In the genomic region with DNA sequence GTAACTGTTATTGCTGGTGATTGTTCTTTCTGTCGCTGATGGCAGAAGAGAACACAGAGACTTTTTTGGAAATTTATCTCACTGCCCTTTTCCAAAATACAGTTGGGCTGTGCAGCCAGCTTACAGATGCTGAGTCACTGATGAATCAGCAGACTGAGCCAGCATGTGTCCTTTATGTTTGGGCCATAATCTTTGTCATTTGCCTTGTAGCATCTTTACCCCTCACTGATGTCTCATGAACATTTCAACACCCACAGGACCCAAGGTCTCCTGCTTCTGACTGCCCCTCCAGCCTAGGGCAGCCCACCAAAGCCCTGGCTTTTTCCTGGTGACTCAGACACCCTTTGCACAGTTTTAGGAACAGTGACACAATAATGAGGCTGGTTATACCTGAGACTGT, we compare ENCODE assay signal across 23 mouse cellular contexts.
DNase-seq lines count a peak whose midpoint lies in the region; ATAC-seq and TF ChIP-seq lines count a peak whose summit lies in the region.
"Had no signal": no experiment of that assay in that cellular context is flagged by ENCODE, and none has a peak within 500 bp of the region (broad histone marks: within the 10 kb centered on the region; RNA-seq: fewer than 3 reads in every experiment).

No protein-coding gene starts in this region.

- no peaks in the 10 kb centered on the region for H3K36me3 ChIP-seq in ES-E14 (ENCODE audit: control insufficient read depth, insufficient read depth, low read length, poor library complexity, severe bottlenecking)
- H3K36me3 ChIP-seq: embryonic facial prominence, embryonic 15.5 days; forebrain, embryonic 10.5 days; hindbrain, embryonic 10.5 days; limb, embryonic 10.5 days had no signal

- no peaks in the 10 kb centered on the region for H3K4me1 ChIP-seq in ES-E14 (ENCODE audit: control insufficient read depth in 2 of 2, insufficient read depth in 2 of 2, low read length in 2 of 2, poor library complexity in 1 of 2)
- peaks cover 14% of the 10 kb centered on the region for H3K4me1 ChIP-seq in embryonic fibroblast, embryonic 13.5 days (ENCODE audit: control insufficient read depth, insufficient read depth, low read length)
- H3K4me1 ChIP-seq: forebrain, embryonic 10.5 days; limb, embryonic 10.5 days had no signal

- no peak for TF ChIP-seq CTCF in layer of hippocampus, adult 2 months (conservative IDR thresholded peaks at IDR 0.05)
- TF ChIP-seq CTCF in embryonic fibroblast, embryonic 13.5 days (IDR thresholded peaks at IDR 0.05; ENCODE audit: borderline replicate concordance, insufficient read depth, low read length): no peak

- ATAC-seq in monocyte, adult 5-6 weeks (replicated peaks; ENCODE audit: insufficient number of reproducible peaks, low FRiP score, low TSS enrichment, poor library complexity, severe bottlenecking): no peak

- H3K4me3 ChIP-seq in layer of hippocampus, adult 2 months: no peak overlapping the region
- no peak overlapping the region for H3K4me3 ChIP-seq in ES-E14 (ENCODE audit: insufficient read depth in 1 of 2, low read depth in 1 of 2, low read length in 2 of 2, poor library complexity in 1 of 2, severe bottlenecking in 1 of 2)
- no peak overlapping the region for H3K4me3 ChIP-seq in embryonic fibroblast, embryonic 13.5 days (ENCODE audit: insufficient read depth, low read length)
- H3K4me3 ChIP-seq: embryonic facial prominence, embryonic 15.5 days; forebrain, embryonic 10.5 days; heart, adult 2 months; hindbrain, embryonic 10.5 days; limb, embryonic 10.5 days had no signal

- H3K27ac ChIP-seq in layer of hippocampus, adult 2 months: peak overlapping the region; percentile 51
- no peak overlapping the region for H3K27ac ChIP-seq in ES-E14 (ENCODE audit: insufficient read depth, low read depth, low read length, poor library complexity, severe bottlenecking)
- peak overlapping the region; percentile 90 for H3K27ac ChIP-seq in embryonic fibroblast, embryonic 13.5 days (ENCODE audit: insufficient read depth, low read length)
- H3K27ac ChIP-seq: embryonic facial prominence, embryonic 15.5 days; forebrain, embryonic 10.5 days; heart, adult 2 months; hindbrain, embryonic 10.5 days; limb, embryonic 10.5 days; stomach, postnatal 0 days had no signal

- DNase-seq in layer of hippocampus, adult 2 months (ENCODE audit: low spot score in 2 of 2): no peak
- no peak for DNase-seq in layer of hippocampus, adult 18-20 months (ENCODE audit: low spot score in 2 of 2)
- no peak for DNase-seq in ES-E14 (ENCODE audit: low read depth, low spot score)
- DNase-seq in adrenal gland, adult 8-10 months: peak; percentile 18
- DNase-seq in embryo, embryonic 11 days: no peak
- no peak for DNase-seq in layer of hippocampus, postnatal 14 days (ENCODE audit: low spot score in 2 of 2)
- DNase-seq: cerebellum, postnatal 10 days; gastrocnemius, postnatal 14 days; heart, adult 2 months; kidney, adult 2 months; kidney, postnatal 10 days; liver, postnatal 0 days; lung, postnatal 14 days; midbrain, embryonic 14.5 days; retina, postnatal 1 day; thymus, postnatal 14 days had no signal

- no peak overlapping the region for H3K9ac ChIP-seq in ES-E14 (ENCODE audit: insufficient read depth, low read depth, low read length, poor library complexity, severe bottlenecking)
- H3K9ac ChIP-seq: embryonic facial prominence, embryonic 15.5 days; liver, postnatal 0 days had no signal

- H3K9me3 ChIP-seq in ES-E14 (ENCODE audit: control insufficient read depth, insufficient read depth, low read depth, low read length): no peaks in the 10 kb centered on the region
- H3K9me3 ChIP-seq: embryonic facial prominence, embryonic 15.5 days; forebrain, embryonic 10.5 days; hindbrain, embryonic 10.5 days; limb, embryonic 10.5 days had no signal

- no peak for TF ChIP-seq POLR2A in embryonic fibroblast, embryonic 13.5 days (IDR thresholded peaks at IDR 0.05; ENCODE audit: low read depth, low read length)

- in situ Hi-C loops in ES-E14 (cut with MboI; ENCODE audit: low sequenced_read_pairs in 2 of 2, unreplicated experiment in 2 of 2): no loop called here

TF ChIP-seq in ES-E14, 5 proteins besides CTCF, POLR2A, EP300 and RAD21:
- TF ChIP-seq ZNF384 (IDR thresholded peaks at IDR 0.05; ENCODE audit: low read depth, low read length) (no peak), MAFK (IDR thresholded peaks at IDR 0.05; ENCODE audit: insufficient read depth, low read depth, low read length) (0 out of 2 replicates have a peak, but pooled peaks have one; percentile 19), HCFC1 (IDR thresholded peaks at IDR 0.05; ENCODE audit: borderline replicate concordance, insufficient read depth, low read length) (no peak)
